Mouse (Mus musculus) heart, embryonic 13.5 days (tissue): ENCODE measurements around the gene Rabl2. TPM values are rescaled to one million over a fixed set of nuclear protein-coding genes. Genes with fewer than 3 reads are reported as not detected.
A peak's percentile ranks its signal among the peaks of the same experiment; 100 is the strongest.

Experiments used
- ATAC-seq: fragments of 200-750 bp; cut with Nextera tagmentation; 2 replicates; pipeline ENCODE4 v1.8.0; 2017; ENCODE audit warnings: moderate TSS enrichment; ENCODE audit not compliant: insufficient number of reproducible peaks, low FRiP score, low TSS enrichment; ENCODE audit errors: extremely low read depth
- H3K27ac ChIP-seq: fragments of 300-500 bp; sonication (generic); replicated peaks from 2 replicates; pipeline ENCODE4 v1.5.1; 2015; ENCODE audit warnings: moderate library complexity, mild to moderate bottlenecking, inconsistent platforms
- H3K27me3 ChIP-seq: fragments of 300-500 bp; sonication (generic); replicated peaks from 2 replicates; pipeline ENCODE4 v1.6.1; 2015; ENCODE audit warnings: mild to moderate bottlenecking, inconsistent platforms
- H3K36me3 ChIP-seq: fragments of 300-500 bp; sonication (generic); 2 replicates; pipeline ENCODE4 v1.6.1; 2015; ENCODE audit warnings: mild to moderate bottlenecking, inconsistent platforms
- H3K4me1 ChIP-seq: fragments of 300-500 bp; sonication (generic); 2 replicates; pipeline ENCODE4 v1.6.1; 2015; ENCODE audit warnings: inconsistent platforms
- H3K4me2 ChIP-seq: fragments of 300-500 bp; sonication (generic); 2 replicates; pipeline ENCODE4 v1.6.1; 2015; ENCODE audit warnings: inconsistent platforms, mild to moderate bottlenecking, moderate library complexity
- H3K4me3 ChIP-seq: fragments of 300-500 bp; sonication (generic); 2 replicates; pipeline ENCODE4 v1.5.1; 2015; ENCODE audit warnings: moderate library complexity, mild to moderate bottlenecking, inconsistent platforms
- H3K9ac ChIP-seq: fragments of 300-500 bp; sonication (generic); 2 replicates; pipeline ENCODE4 v1.6.1; 2015; ENCODE audit warnings: inconsistent platforms, mild to moderate bottlenecking, moderate library complexity
- H3K9me3 ChIP-seq: fragments of 300-500 bp; sonication (generic); 2 replicates; pipeline ENCODE4 v1.6.1; 2016; ENCODE audit warnings: inconsistent platforms
- WGBS: fragments of 180-500 bp; shearing (Covaris S2); methylation state at CpG from one replicate; pipeline ENCODE4 v1.1.7; 2015; ENCODE audit warnings: mixed read lengths; 5-methylcytosine and 5-hydroxymethylcytosine counted together
- polyA plus RNA-seq: library from polyadenylated mRNA; unstranded; fragments of >200 nt; fragmentation: Nextera tagmentation; extraction: Ambion mirVana; gene quantifications from 2 replicates; pipeline ENCODE4 v1.2.1, GENCODE M21; 2015

Gene Rabl2
- polyA plus RNA-seq, 1 experiment from 2014 or later = 21.4 TPM

GRCm38 (mm10) chr15:89548837-89549236, 42.9 kb downstream of the Rabl2 start:
- Histone ChIP-seq H3K27ac (no peak overlapping the region), H3K4me2 (peak overlapping the region; percentile 77), H3K36me3 (peaks cover 33% of the 10 kb centered on the region), H3K27me3 (peaks cover 45% of the 10 kb centered on the region), H3K9me3 (no peaks in the 10 kb centered on the region), H3K9ac (peak overlapping the region; percentile 60; the same call in 1 of the 2 replicates), H3K4me1 (peaks cover 18% of the 10 kb centered on the region), H3K4me3 (peak overlapping the region; percentile 48)
- no peak for ATAC-seq
- WGBS = 47% methylated on average over 11 of the region's 11 CpGs

- 24% methylated on average over 57 of the region's 58 CpGs for WGBS
- 0 out of 2 replicates have a peak, but pooled peaks have one; percentile 21 for ATAC-seq
Measured at GRCm38 (mm10) chr15:89547824-89548601, 43.7 kb downstream of the Rabl2 start.

GRCm38 (mm10) chr15:89547321-89547720, 44.4 kb downstream of the Rabl2 start:
- Histone ChIP-seq H3K36me3 (peaks cover 42% of the 10 kb centered on the region), H3K4me3 (peak overlapping the region; percentile 48), H3K27ac (no peak overlapping the region), H3K4me1 (peaks cover 18% of the 10 kb centered on the region), H3K9ac (peak overlapping the region; percentile 60), H3K27me3 (peaks cover 45% of the 10 kb centered on the region), H3K9me3 (no peaks in the 10 kb centered on the region), H3K4me2 (peak overlapping the region; percentile 77)
- 45% methylated on average over 8 of the region's 8 CpGs for WGBS
- no peak for ATAC-seq

More at GRCm38 (mm10) chr15:89547824-89548601, 43.7 kb downstream of the Rabl2 start:
- Histone ChIP-seq H3K4me3 (peak overlapping the region; percentile 48), H3K36me3 (peaks cover 42% of the 10 kb centered on the region), H3K9me3 (no peaks in the 10 kb centered on the region), H3K4me1 (peaks cover 18% of the 10 kb centered on the region), H3K27me3 (peaks cover 45% of the 10 kb centered on the region), H3K9ac (peak overlapping the region; percentile 60), H3K4me2 (peak overlapping the region; percentile 77), H3K27ac (no peak overlapping the region)

- no peak for ATAC-seq
- 79% methylated on average over 7 of the region's 7 CpGs for WGBS
- peaks cover 18% of the 10 kb centered on the region for H3K4me1 ChIP-seq
- no peak overlapping the region for H3K4me2 ChIP-seq
- no peak overlapping the region for H3K4me3 ChIP-seq
- H3K9ac ChIP-seq = no peak overlapping the region
- H3K27me3 ChIP-seq = peaks cover 29% of the 10 kb centered on the region
- no peaks in the 10 kb centered on the region for H3K9me3 ChIP-seq
- H3K27ac ChIP-seq = no peak overlapping the region
- peaks cover 43% of the 10 kb centered on the region for H3K36me3 ChIP-seq
Measured at GRCm38 (mm10) chr15:89544171-89544570, 47.6 kb downstream of the Rabl2 start.

GRCm38 (mm10) chr15:89533843-89534207, 57.9 kb downstream of the Rabl2 start:
- WGBS = 86% methylated on average over 10 of the region's 10 CpGs
- Histone ChIP-seq H3K27ac (no peak overlapping the region), H3K9me3 (no peaks in the 10 kb centered on the region)

GRCm38 (mm10) chr15:89532924-89533842, 58.5 kb downstream of the Rabl2 start:
- no peak overlapping the region for H3K27ac ChIP-seq
- H3K4me2 ChIP-seq = 0 out of 2 replicates have a peak overlapping the region, but pooled peaks have one; percentile 9
- H3K27me3 ChIP-seq = peaks cover 31% of the 10 kb centered on the region
- no peak overlapping the region for H3K4me3 ChIP-seq
- no peaks in the 10 kb centered on the region for H3K9me3 ChIP-seq
- 74% methylated on average over 23 of the region's 23 CpGs for WGBS
- 0 out of 2 replicates have a peak, but pooled peaks cover 5% of the 10 kb centered on the region for H3K4me1 ChIP-seq
- H3K36me3 ChIP-seq = peaks cover 20% of the 10 kb centered on the region
- no peak for ATAC-seq
- peak overlapping the region; percentile 33; the same call in 1 of the 2 replicates for H3K9ac ChIP-seq

More at GRCm38 (mm10) chr15:89533843-89534207, 57.9 kb downstream of the Rabl2 start:
- Histone ChIP-seq H3K4me3 (no peak overlapping the region), H3K9ac (no peak overlapping the region), H3K36me3 (peaks cover 20% of the 10 kb centered on the region), H3K4me2 (no peak overlapping the region), H3K27me3 (peaks cover 31% of the 10 kb centered on the region), H3K4me1 (0 out of 2 replicates have a peak, but pooled peaks cover 5% of the 10 kb centered on the region)
- ATAC-seq = no peak

Other genes with a start within 250 kb of the Rabl2 start
- gene Lmf2, start 236.3 kb downstream of the Rabl2 start, polyA plus RNA-seq = 43.8 and 46.2 TPM in 2 replicates
- 94.1 and 109 TPM in 2 replicates for gene Ncaph2, start 236.2 kb downstream of the Rabl2 start, polyA plus RNA-seq
- 7.1 and 7.2 TPM in 2 replicates for gene Sco2, start 218.1 kb downstream of the Rabl2 start, polyA plus RNA-seq
- 0.99 and 1.0 TPM in 2 replicates for gene Tymp, start 214.9 kb downstream of the Rabl2 start, polyA plus RNA-seq
- 0.28 and 0.76 TPM in 2 replicates for gene Odf3b, start 212.6 kb downstream of the Rabl2 start, polyA plus RNA-seq
- gene Klhdc7b, start 207.0 kb downstream of the Rabl2 start, polyA plus RNA-seq = 0.04 TPM in 1 of 2 replicates, not detected in the other
- not detected in 2 replicates for gene Syce3, start 181.4 kb downstream of the Rabl2 start, polyA plus RNA-seq
- gene Cpt1b, start 166.1 kb downstream of the Rabl2 start, polyA plus RNA-seq = 139 and 147 TPM in 2 replicates
- 2.4 and 3.0 TPM in 2 replicates for gene C730034F03Rik, start 162.3 kb downstream of the Rabl2 start, polyA plus RNA-seq
- gene Gm44502, start 162.2 kb downstream of the Rabl2 start, polyA plus RNA-seq = 0.53 and 0.90 TPM in 2 replicates
- 65.1 and 71.5 TPM in 2 replicates for gene Chkb, start 162.0 kb downstream of the Rabl2 start, polyA plus RNA-seq
- gene Mapk8ip2, start 138.0 kb downstream of the Rabl2 start, polyA plus RNA-seq = 0.27 and 0.45 TPM in 2 replicates
- 15.1 and 15.3 TPM in 2 replicates for gene Arsa, start 114.5 kb downstream of the Rabl2 start, polyA plus RNA-seq
- gene Shank3, start 92.3 kb downstream of the Rabl2 start, polyA plus RNA-seq = 1.7 and 2.0 TPM in 2 replicates
- gene Acr, start 23.6 kb downstream of the Rabl2 start, polyA plus RNA-seq = 0.24 and 0.33 TPM in 2 replicates
- gene Syt10, start 249.9 kb upstream of the Rabl2 start, polyA plus RNA-seq = not detected in 2 replicates